Mouse (Mus musculus) CH12.LX (cell line): ENCODE measurements around the gene Igsf21. TPM values are rescaled to one million over a fixed set of nuclear protein-coding genes. Genes with fewer than 3 reads are reported as not detected.

ENCODE experiments used
- DNase-seq: peaks from one replicate; pipeline ENCODE4 v3.0.0-alpha.2; 2013; ENCODE audit errors: extremely low read depth
- H3K27ac ChIP-seq: 2 replicates; pipeline ENCODE4 v1.5.1; 2012; ENCODE audit warnings: low read depth, mild to moderate bottlenecking, control low read depth, moderate library complexity; ENCODE audit not compliant: insufficient read depth
- H3K27me3 ChIP-seq: replicated peaks from 2 replicates; pipeline ENCODE3; 2012; ENCODE audit warnings: inconsistent platforms
- H3K36me3 ChIP-seq, 2 experiments: replicated peaks in 1 of 2; 2 replicates each; pipeline versions ENCODE3 to v1.6.1; 2012; ENCODE audit warnings: inconsistent platforms in 1 of 2, low read length in 1 of 2, mild to moderate bottlenecking in 1 of 2, mixed read lengths in 1 of 2, moderate library complexity in 1 of 2; ENCODE audit not compliant: control insufficient read depth in 1 of 2, insufficient read depth in 1 of 2
- H3K4me1 ChIP-seq, 2 experiments: 2 replicates each; pipeline ENCODE4 v1.6.1; 2012; ENCODE audit warnings: inconsistent platforms in 1 of 2, moderate library complexity in 1 of 2; ENCODE audit not compliant: insufficient read depth in 2 of 2, control insufficient read depth in 1 of 2
- H3K4me2 ChIP-seq: 2 replicates; pipeline ENCODE4 v1.6.1; 2012; ENCODE audit warnings: low read depth, mild to moderate bottlenecking, control low read depth; ENCODE audit not compliant: poor library complexity, insufficient read depth, severe bottlenecking
- H3K4me3 ChIP-seq, 3 experiments: fragments of 150-350 bp in 1 of 3; sonication (generic) in 1 of 3; replicated peaks in 1 of 3; 2 replicates each; pipeline versions ENCODE3 to v1.5.1; 2011 to 2012; ENCODE audit warnings: low read depth in 2 of 3, low read length in 2 of 3, mild to moderate bottlenecking in 2 of 3, moderate library complexity in 2 of 3, control low read depth in 1 of 3, improper control_type of control experiment in 1 of 3, inconsistent platforms in 1 of 3, mixed read lengths in 1 of 3; ENCODE audit not compliant: poor library complexity in 1 of 3
- H3K79me2 ChIP-seq: replicated peaks from 2 replicates; pipeline ENCODE4 v1.6.1; 2012; ENCODE audit warnings: mild to moderate bottlenecking, moderate library complexity; ENCODE audit not compliant: control insufficient read depth, poor library complexity, insufficient read depth, severe bottlenecking; ENCODE audit errors: extremely low read depth
- H3K9ac ChIP-seq: 2 replicates; pipeline ENCODE4 v1.6.1; 2012; ENCODE audit warnings: low read depth, mild to moderate bottlenecking, control low read depth, moderate library complexity; ENCODE audit not compliant: insufficient read depth
- H3K9me3 ChIP-seq: replicated peaks from 2 replicates; pipeline ENCODE3; 2012; ENCODE audit warnings: low read length, inconsistent platforms, mixed read lengths
- BHLHE40 ChIP-seq: IDR thresholded peaks from 2 replicates; pipeline ENCODE4 v1.6.1; 2011; ENCODE audit warnings: mild to moderate bottlenecking, low read depth, low read length, improper control_type of control experiment
- CTCF ChIP-seq, 2 experiments: IDR thresholded peaks in 1 of 2; conservative IDR thresholded peaks in 1 of 2; 2 replicates each; pipeline ENCODE4 v1.5.1; 2011 to 2012; ENCODE audit warnings: low read depth in 2 of 2, low read length in 2 of 2, improper control_type of control experiment in 1 of 2, inconsistent platforms in 1 of 2, mild to moderate bottlenecking in 1 of 2, moderate library complexity in 1 of 2
- ETS1 ChIP-seq: conservative IDR thresholded peaks from 2 replicates; pipeline ENCODE4 v1.6.1; 2012; ENCODE audit warnings: low read depth, mild to moderate bottlenecking, inconsistent platforms, low read length, improper control_type of control experiment, moderate library complexity
- HCFC1 ChIP-seq: IDR thresholded peaks from 2 replicates; pipeline ENCODE4 v1.6.1; 2012; ENCODE audit warnings: low read depth, mild to moderate bottlenecking, inconsistent platforms, low read length, improper control_type of control experiment
- IRF4 ChIP-seq: IDR thresholded peaks from 2 replicates; pipeline ENCODE4 v1.6.1; 2014; ENCODE audit warnings: low read depth, mild to moderate bottlenecking, inconsistent platforms, low read length, improper control_type of control experiment
- JUND ChIP-seq: conservative IDR thresholded peaks from 2 replicates; pipeline ENCODE4 v1.6.1; 2011; ENCODE audit warnings: low read depth, low read length, improper control_type of control experiment
- MAX ChIP-seq: IDR thresholded peaks from 2 replicates; pipeline ENCODE4 v1.6.1; 2011; ENCODE audit warnings: low read length, improper control_type of control experiment
- MAZ ChIP-seq: IDR thresholded peaks from 2 replicates; pipeline ENCODE4 v1.6.1; 2012; ENCODE audit warnings: low read depth, mild to moderate bottlenecking, inconsistent platforms, low read length, improper control_type of control experiment, moderate library complexity
- MEF2A ChIP-seq: IDR thresholded peaks from 2 replicates; pipeline ENCODE4 v1.6.1; 2014; ENCODE audit warnings: low read depth, mild to moderate bottlenecking, inconsistent platforms, low read length, improper control_type of control experiment, borderline replicate concordance
- NRF1 ChIP-seq: IDR thresholded peaks from 2 replicates; pipeline ENCODE4 v1.6.1; 2014; ENCODE audit warnings: low read depth, mild to moderate bottlenecking, inconsistent platforms, low read length, improper control_type of control experiment, moderate library complexity
- POLR2A ChIP-seq: IDR thresholded peaks from 2 replicates; pipeline ENCODE4 v1.6.1; 2011; ENCODE audit warnings: low read depth, mild to moderate bottlenecking, improper control_type of control experiment, low read length
- POLR2AphosphoS2 ChIP-seq: IDR thresholded peaks from 2 replicates; pipeline ENCODE4 v1.6.1; 2011; ENCODE audit warnings: low read depth, low read length, improper control_type of control experiment
- TCF12 ChIP-seq: IDR thresholded peaks from 2 replicates; pipeline ENCODE4 v1.6.1; 2014; ENCODE audit warnings: low read depth, mild to moderate bottlenecking, inconsistent platforms, low read length, improper control_type of control experiment
- USF1 ChIP-seq: IDR thresholded peaks from 2 replicates; pipeline ENCODE4 v1.6.1; 2014; ENCODE audit warnings: low read depth, mild to moderate bottlenecking, inconsistent platforms, low read length, improper control_type of control experiment
- USF2 ChIP-seq: conservative IDR thresholded peaks from 2 replicates; pipeline ENCODE4 v1.6.1; 2011; ENCODE audit warnings: low read depth, low read length, improper control_type of control experiment
- ZKSCAN1 ChIP-seq: IDR thresholded peaks from 2 replicates; pipeline ENCODE4 v1.6.1; 2012; ENCODE audit warnings: low read depth, inconsistent platforms, low read length, improper control_type of control experiment, borderline replicate concordance
- ZMIZ1 ChIP-seq: IDR thresholded peaks from 2 replicates; pipeline ENCODE4 v1.6.1; 2012; ENCODE audit warnings: low read depth, mild to moderate bottlenecking, inconsistent platforms, low read length, improper control_type of control experiment
- dilution Hi-C: fragments of 300-500 bp; cut with MboI; formaldehyde crosslinking; loops from 2 replicates; pipeline ENCODE4 v1.14.3; 2020; ENCODE audit warnings: low sequenced_read_pairs; ENCODE audit not compliant: extremely low pct_unique_long_range_greater_than_20kb, extremely low pct_ligation_motif_present
- in situ Hi-C: fragments of 300-500 bp; cut with MboI; formaldehyde crosslinking; loops from 3 replicates; pipeline ENCODE4 v1.14.3; 2019; ENCODE audit warnings: low sequenced_read_pairs, low pct_ligation_motif_present, low pct_unique_long_range_greater_than_20kb, mixed read lengths
- polyA plus RNA-seq: library from polyadenylated mRNA; unstranded; fragments of >175 nt; gene quantifications from 2 replicates; pipeline ENCODE4 v1.2.1, GENCODE M21; 2012; ENCODE audit warnings: low read depth; ENCODE audit not compliant: insufficient read length
- total RNA-seq, 2 experiments: library from RNA; depleted of rRNA; stranded (reverse); fragments of 300-350 nt in 1 of 2; fragments of >200 nt in 1 of 2; gene quantifications; 2 replicates each; pipeline ENCODE4 v1.2.3; 2012 to 2014

Gene Igsf21
- total and polyA plus RNA-seq, 3 experiments, result not detected

GRCm38 (mm10) chr4:140107161-140107560 lies 139.4 kb downstream of the Igsf21 start:
- Histone ChIP-seq H3K4me2 (no peak overlapping the region), H3K9me3 (peaks cover 56% of the 10 kb centered on the region), H3K27me3 (no peaks in the 10 kb centered on the region), H3K27ac (no peak overlapping the region), H3K4me1 (peaks cover 0 to 3% of the 10 kb centered on the region in 2 experiments; a peak in 1 of 4 replicates), H3K4me3 (no peak overlapping the region), H3K9ac (no peak overlapping the region), H3K36me3 (no peaks in the 10 kb centered on the region), H3K79me2 (no peaks in the 10 kb centered on the region)
- TF ChIP-seq MAZ (no peak), ZKSCAN1 (no peak), POLR2A (no peak), TCF12 (no peak), BHLHE40 (no peak), ZMIZ1 (no peak), MAX (no peak), USF2 (no peak), POLR2AphosphoS2 (no peak)
- in situ Hi-C loops, result no loop called here
- no peak for DNase-seq
- dilution Hi-C loops, result no loop called here

GRCm38 (mm10) chr4:140104795-140105194 lies 141.8 kb downstream of the Igsf21 start:
- dilution Hi-C loops, result no loop called here
- H3K4me2 ChIP-seq, result no peak overlapping the region
- in situ Hi-C loops, result no loop called here
- H3K27me3 ChIP-seq, result no peaks in the 10 kb centered on the region
- H3K9ac ChIP-seq, result no peak overlapping the region
- peaks cover 47% of the 10 kb centered on the region for H3K9me3 ChIP-seq
- no peak overlapping the region for H3K27ac ChIP-seq
- TF ChIP-seq JUND, result no peak
- TF ChIP-seq ETS1, result no peak
- TF ChIP-seq CTCF (conservative IDR thresholded peaks at IDR 0.05 in 1 of 2, IDR thresholded peaks at IDR 0.05 in 1 of 2; ENCODE audit: low read depth in 2 of 2, low read length in 2 of 2), result no peak
- TF ChIP-seq POLR2AphosphoS2, result no peak
- no peak for TF ChIP-seq USF1
- TF ChIP-seq HCFC1, result no peak
- TF ChIP-seq MEF2A, result no peak
- no peak for TF ChIP-seq IRF4
- no peak for TF ChIP-seq POLR2A
- TF ChIP-seq NRF1, result no peak
- H3K4me1 ChIP-seq, result peaks cover 0 to 3% of the 10 kb centered on the region in 2 experiments; a peak in 1 of 4 replicates
- H3K79me2 ChIP-seq, result no peaks in the 10 kb centered on the region
- no peak for DNase-seq
- H3K4me3 ChIP-seq, result no peak overlapping the region
- H3K36me3 ChIP-seq, result no peaks in the 10 kb centered on the region
